Mouse (Mus musculus): ENCODE measurements around the gene Omp. TPM values are rescaled to one million over a fixed set of nuclear protein-coding genes. Genes with fewer than 3 reads are reported as not detected.

Gene Omp
- total and polyA plus RNA-seq, 3 experiments: 0.06 to 0.14 TPM; not detected in 1

DNA sequence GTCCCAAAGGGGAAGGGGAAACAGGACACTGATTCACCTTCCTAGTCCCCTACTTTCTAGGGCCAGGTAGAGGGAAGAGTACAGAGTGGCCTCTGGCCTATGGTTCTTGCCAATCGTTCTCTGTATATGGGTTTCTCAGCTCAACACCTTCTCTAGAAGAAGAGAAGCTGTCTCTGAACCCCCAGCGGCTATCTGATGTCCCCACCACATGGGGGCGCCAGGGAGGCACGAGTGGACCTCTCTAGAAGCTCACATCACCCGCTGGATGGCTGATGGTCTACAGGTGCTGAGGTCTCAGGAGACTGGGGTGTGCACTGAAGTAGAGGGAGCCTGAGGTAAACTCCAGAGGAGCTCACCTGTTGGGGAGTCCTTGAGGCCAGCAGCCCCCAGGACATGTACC is 19.8 kb downstream of the Omp start:
- Histone ChIP-seq H3K27me3 (ENCODE audit: control insufficient read depth, insufficient read depth, low read length) (no peaks in the 10 kb centered on the region), H3K4me1 (ENCODE audit: control insufficient read depth, insufficient read depth, low read length) (no peaks in the 10 kb centered on the region; the same call in 1 of the 2 replicates), H3K9ac (ENCODE audit: low read depth, low read length) (no peak overlapping the region), H3K36me3 (ENCODE audit: control insufficient read depth, insufficient read depth, low read length) (no peaks in the 10 kb centered on the region), H3K79me2 (replicated peaks; ENCODE audit: control insufficient read depth, insufficient read depth, low read length) (no peaks in the 10 kb centered on the region), H3K4me3 (no peak overlapping the region), H3K27ac (no peak overlapping the region)
- intact Hi-C loops (cut with DNase I): no loop called here
- 43% methylated on average over 5 of the region's 5 CpGs for WGBS
- TF ChIP-seq POLR2A (IDR thresholded peaks at IDR 0.05; ENCODE audit: insufficient read depth, low read depth, low read length) (no peak), CTCF (IDR thresholded peaks at IDR 0.05) (peak; percentile 47), EP300 (IDR thresholded peaks at IDR 0.05; ENCODE audit: insufficient read depth, low read depth, low read length) (no peak)
- DNase-seq: no peak

GRCm38 (mm10) chr7:98124701-98125100 is 20.6 kb downstream of the Omp start:
- DNase-seq: no peak
- H3K36me3 ChIP-seq (ENCODE audit: control insufficient read depth, insufficient read depth, low read length): no peaks in the 10 kb centered on the region
- no peaks in the 10 kb centered on the region for H3K79me2 ChIP-seq (replicated peaks; ENCODE audit: control insufficient read depth, insufficient read depth, low read length)
- TF ChIP-seq CTCF (IDR thresholded peaks at IDR 0.05): no peak
- no peak for TF ChIP-seq EP300 (IDR thresholded peaks at IDR 0.05; ENCODE audit: insufficient read depth, low read depth, low read length)
- TF ChIP-seq POLR2A (IDR thresholded peaks at IDR 0.05; ENCODE audit: insufficient read depth, low read depth, low read length): no peak
- H3K4me3 ChIP-seq: no peak overlapping the region
- 31% methylated on average over 5 of the region's 5 CpGs for WGBS
- no peak overlapping the region for H3K27ac ChIP-seq
- intact Hi-C loops (cut with DNase I): no loop called here
- no peaks in the 10 kb centered on the region for H3K27me3 ChIP-seq (ENCODE audit: control insufficient read depth, insufficient read depth, low read length)
- H3K9ac ChIP-seq (ENCODE audit: low read depth, low read length): no peak overlapping the region
- peaks cover 2% of the 10 kb centered on the region for H3K4me1 ChIP-seq (ENCODE audit: control insufficient read depth, insufficient read depth, low read length)

GRCm38 (mm10) chr7:98121673-98122072 is 23.6 kb downstream of the Omp start:
- no peak overlapping the region for H3K9ac ChIP-seq (ENCODE audit: low read depth, low read length)
- WGBS: 51% methylated on average over 8 of the region's 8 CpGs
- intact Hi-C loops (cut with DNase I): loop anchor here (2.0 kb wide), 1 partner anchor 377 kb away; no protein-coding TSS in a partner anchor

GRCm38 (mm10) chr7:98121241-98121640 is 24.1 kb downstream of the Omp start:
- no peak for TF ChIP-seq CTCF (IDR thresholded peaks at IDR 0.05)
- Histone ChIP-seq H3K36me3 (ENCODE audit: control insufficient read depth, insufficient read depth, low read length) (no peaks in the 10 kb centered on the region), H3K9ac (ENCODE audit: low read depth, low read length) (no peak overlapping the region), H3K4me1 (ENCODE audit: control insufficient read depth, insufficient read depth, low read length) (peaks cover 10% of the 10 kb centered on the region), H3K27me3 (ENCODE audit: control insufficient read depth, insufficient read depth, low read length) (no peaks in the 10 kb centered on the region), H3K79me2 (replicated peaks; ENCODE audit: control insufficient read depth, insufficient read depth, low read length) (no peaks in the 10 kb centered on the region), H3K27ac (no peak overlapping the region), H3K4me3 (no peak overlapping the region)
- 61% methylated on average over 3 of the region's 3 CpGs for WGBS
- DNase-seq: no peak
- intact Hi-C loops (cut with DNase I): loop anchor here (2.0 kb wide), 1 partner anchor 376 kb away; no protein-coding TSS in a partner anchor

More at GRCm38 (mm10) chr7:98121673-98122072, 23.6 kb downstream of the Omp start:
- Histone ChIP-seq H3K79me2 (replicated peaks; ENCODE audit: control insufficient read depth, insufficient read depth, low read length) (no peaks in the 10 kb centered on the region), H3K4me1 (ENCODE audit: control insufficient read depth, insufficient read depth, low read length) (peaks cover 10% of the 10 kb centered on the region), H3K36me3 (ENCODE audit: control insufficient read depth, insufficient read depth, low read length) (no peaks in the 10 kb centered on the region), H3K4me3 (no peak overlapping the region), H3K27me3 (ENCODE audit: control insufficient read depth, insufficient read depth, low read length) (no peaks in the 10 kb centered on the region), H3K27ac (no peak overlapping the region)
- DNase-seq: no peak
- TF ChIP-seq CTCF (IDR thresholded peaks at IDR 0.05): no peak
- TF ChIP-seq POLR2A (IDR thresholded peaks at IDR 0.05; ENCODE audit: insufficient read depth, low read depth, low read length): no peak
- no peak for TF ChIP-seq EP300 (IDR thresholded peaks at IDR 0.05; ENCODE audit: insufficient read depth, low read depth, low read length)

DNA sequence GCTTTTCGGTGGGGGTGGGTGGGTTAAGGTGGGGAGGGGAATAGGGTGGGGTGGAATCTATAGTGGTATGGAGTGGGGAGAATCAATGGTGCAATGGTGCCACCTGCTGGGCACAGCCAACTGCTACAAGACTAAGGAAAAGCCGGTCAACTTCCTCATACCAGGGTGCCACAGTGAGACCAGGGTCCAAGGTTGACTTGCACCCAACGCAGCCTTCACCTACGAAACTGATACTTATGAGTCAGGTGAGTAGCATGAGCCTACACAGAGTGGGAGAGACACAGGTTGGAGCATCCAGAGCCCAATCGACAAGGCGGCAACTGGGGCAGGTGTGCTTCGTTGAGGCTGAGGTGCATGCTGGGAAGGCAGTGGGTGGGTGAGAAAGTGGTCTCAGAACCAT is 25.0 kb downstream of the Omp start:
- Histone ChIP-seq H3K27me3 (ENCODE audit: control insufficient read depth, insufficient read depth, low read length) (no peaks in the 10 kb centered on the region), H3K79me2 (replicated peaks; ENCODE audit: control insufficient read depth, insufficient read depth, low read length) (no peaks in the 10 kb centered on the region), H3K4me1 (ENCODE audit: control insufficient read depth, insufficient read depth, low read length) (peaks cover 12% of the 10 kb centered on the region), H3K4me3 (no peak overlapping the region), H3K36me3 (ENCODE audit: control insufficient read depth, insufficient read depth, low read length) (no peaks in the 10 kb centered on the region), H3K27ac (no peak overlapping the region), H3K9ac (ENCODE audit: low read depth, low read length) (0 out of 2 replicates have a peak overlapping the region, but pooled peaks have one; percentile 13)
- peak; percentile 85; the same call in 1 of the 2 replicates for TF ChIP-seq EP300 (IDR thresholded peaks at IDR 0.05; ENCODE audit: insufficient read depth, low read depth, low read length)
- TF ChIP-seq POLR2A (IDR thresholded peaks at IDR 0.05; ENCODE audit: insufficient read depth, low read depth, low read length): no peak
- TF ChIP-seq CTCF (IDR thresholded peaks at IDR 0.05): peak; percentile 91
- 14% methylated on average over 7 of the region's 7 CpGs for WGBS
- DNase-seq: peak; percentile 62 to 82
- intact Hi-C loops (cut with DNase I): loop anchor here (1.0 to 2.0 kb wide), 3 partner anchors 16 to 376 kb away; no protein-coding TSS in a partner anchor

GRCm38 (mm10) chr7:98119961-98120232 is 25.4 kb downstream of the Omp start:
- no peak overlapping the region for H3K4me3 ChIP-seq
- no peaks in the 10 kb centered on the region for H3K36me3 ChIP-seq (ENCODE audit: control insufficient read depth, insufficient read depth, low read length)
- H3K27ac ChIP-seq: no peak overlapping the region
- H3K4me1 ChIP-seq (ENCODE audit: control insufficient read depth, insufficient read depth, low read length): peaks cover 12% of the 10 kb centered on the region
- no peaks in the 10 kb centered on the region for H3K79me2 ChIP-seq (replicated peaks; ENCODE audit: control insufficient read depth, insufficient read depth, low read length)
- TF ChIP-seq POLR2A (IDR thresholded peaks at IDR 0.05; ENCODE audit: insufficient read depth, low read depth, low read length) (no peak), EP300 (IDR thresholded peaks at IDR 0.05; ENCODE audit: insufficient read depth, low read depth, low read length) (no peak), CTCF (IDR thresholded peaks at IDR 0.05) (no peak)
- WGBS: 72% methylated on average over 2 of the region's 2 CpGs
- H3K27me3 ChIP-seq (ENCODE audit: control insufficient read depth, insufficient read depth, low read length): no peaks in the 10 kb centered on the region
- no peak overlapping the region for H3K9ac ChIP-seq (ENCODE audit: low read depth, low read length)
- intact Hi-C loops (cut with DNase I): loop anchor here (1.0 to 2.0 kb wide), 3 partner anchors 16 to 375 kb away; no protein-coding TSS in a partner anchor
- no peak for DNase-seq

All from heart, adult 2 months (tissue).